Mouse (Mus musculus) neural tube, embryonic 13.5 days (tissue): Measurements from ENCODE around the gene Epn3. TPM values are rescaled to one million over a fixed set of nuclear protein-coding genes. Genes with fewer than 3 reads are reported as not detected.

Experiments
- ATAC-seq: fragments of 200-750 bp; cut with Nextera tagmentation; 2 replicates; pipeline ENCODE4 v1.8.0; 2017; ENCODE audit warnings: low read depth, mild to moderate bottlenecking, moderate TSS enrichment, moderate library complexity
- H3K27ac ChIP-seq: fragments of 300-500 bp; sonication (generic); replicated peaks from 2 replicates; pipeline ENCODE4 v1.5.1; 2015; ENCODE audit warnings: moderate library complexity, mild to moderate bottlenecking, inconsistent platforms
- H3K27me3 ChIP-seq: fragments of 300-500 bp; sonication (generic); 2 replicates; pipeline ENCODE4 v1.6.1; 2015; ENCODE audit warnings: mild to moderate bottlenecking, inconsistent platforms
- H3K36me3 ChIP-seq: fragments of 300-500 bp; sonication (generic); 2 replicates; pipeline ENCODE4 v1.6.1; 2015; ENCODE audit warnings: mild to moderate bottlenecking, inconsistent platforms
- H3K4me1 ChIP-seq: fragments of 300-500 bp; sonication (generic); replicated peaks from 2 replicates; pipeline ENCODE4 v1.6.1; 2015; ENCODE audit warnings: inconsistent platforms
- H3K4me2 ChIP-seq: fragments of 300-500 bp; sonication (generic); 2 replicates; pipeline ENCODE4 v1.6.1; 2015; ENCODE audit warnings: inconsistent platforms, mild to moderate bottlenecking, moderate library complexity
- H3K4me3 ChIP-seq: fragments of 300-500 bp; sonication (generic); 2 replicates; pipeline ENCODE4 v1.5.1; 2015; ENCODE audit warnings: mild to moderate bottlenecking, inconsistent platforms
- H3K9ac ChIP-seq: fragments of 300-500 bp; sonication (generic); 2 replicates; pipeline ENCODE4 v1.6.1; 2015; ENCODE audit warnings: moderate library complexity, mild to moderate bottlenecking, inconsistent platforms
- H3K9me3 ChIP-seq: fragments of 300-500 bp; sonication (generic); 2 replicates; pipeline ENCODE4 v1.6.1; 2016; ENCODE audit warnings: inconsistent platforms
- WGBS: fragments of 180-500 bp; shearing (Covaris S2); methylation state at CpG from one replicate; pipeline ENCODE4 v1.1.7; 2015; 5-methylcytosine and 5-hydroxymethylcytosine counted together
- polyA plus RNA-seq: library from polyadenylated mRNA; unstranded; fragments of >200 nt; fragmentation: Nextera tagmentation; extraction: Ambion mirVana; gene quantifications from 2 replicates; pipeline ENCODE4 v1.2.1, GENCODE M21; 2015

Epn3 gene
- polyA plus RNA-seq = 0.24 and 0.51 TPM in 2 replicates

DNA sequence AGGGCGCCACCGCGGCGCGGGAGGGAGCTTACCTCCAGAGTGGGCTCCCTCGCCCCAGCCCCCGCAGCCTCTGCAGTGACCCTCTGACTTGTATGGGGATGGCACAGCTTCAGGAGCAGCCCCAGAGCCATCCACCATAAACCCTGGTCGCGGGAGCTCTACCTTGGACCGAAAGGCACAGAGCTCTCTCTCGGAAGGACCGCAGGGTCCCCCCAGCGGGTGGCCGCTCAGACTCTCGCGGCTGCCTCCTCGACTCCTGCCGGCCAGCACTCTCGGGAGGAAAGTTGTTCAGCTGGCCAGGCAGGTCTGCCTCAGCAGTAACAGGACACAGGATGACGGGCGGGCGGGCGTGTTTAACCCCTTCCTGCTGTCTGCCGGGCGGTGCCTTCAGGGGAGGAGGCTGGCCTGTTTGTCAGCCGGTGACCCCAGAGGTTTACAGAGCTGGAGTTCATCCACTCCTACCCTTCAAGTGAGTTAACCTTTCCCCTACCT, at the start of gene Epn3:
Gene Epn3 (minus strand): TSS at position 314 of the 492 bp plus-strand sequence.
- WGBS = 2% methylated on average over 26 of the region's 26 CpGs
- Histone ChIP-seq H3K4me1 (peaks cover 26% of the 10 kb centered on the region), H3K4me2 (peak within 1 kb of the TSS; percentile 55), H3K27me3 (peaks cover 49% of the 10 kb centered on the region), H3K27ac (no peak within 1 kb of the TSS), H3K36me3 (no peaks in the 10 kb centered on the region), H3K9ac (peak within 1 kb of the TSS; percentile 61), H3K9me3 (no peaks in the 10 kb centered on the region), H3K4me3 (peak within 1 kb of the TSS; percentile 28)
- ATAC-seq = peak; percentile 51; the same call in 1 of the 2 replicates

DNA sequence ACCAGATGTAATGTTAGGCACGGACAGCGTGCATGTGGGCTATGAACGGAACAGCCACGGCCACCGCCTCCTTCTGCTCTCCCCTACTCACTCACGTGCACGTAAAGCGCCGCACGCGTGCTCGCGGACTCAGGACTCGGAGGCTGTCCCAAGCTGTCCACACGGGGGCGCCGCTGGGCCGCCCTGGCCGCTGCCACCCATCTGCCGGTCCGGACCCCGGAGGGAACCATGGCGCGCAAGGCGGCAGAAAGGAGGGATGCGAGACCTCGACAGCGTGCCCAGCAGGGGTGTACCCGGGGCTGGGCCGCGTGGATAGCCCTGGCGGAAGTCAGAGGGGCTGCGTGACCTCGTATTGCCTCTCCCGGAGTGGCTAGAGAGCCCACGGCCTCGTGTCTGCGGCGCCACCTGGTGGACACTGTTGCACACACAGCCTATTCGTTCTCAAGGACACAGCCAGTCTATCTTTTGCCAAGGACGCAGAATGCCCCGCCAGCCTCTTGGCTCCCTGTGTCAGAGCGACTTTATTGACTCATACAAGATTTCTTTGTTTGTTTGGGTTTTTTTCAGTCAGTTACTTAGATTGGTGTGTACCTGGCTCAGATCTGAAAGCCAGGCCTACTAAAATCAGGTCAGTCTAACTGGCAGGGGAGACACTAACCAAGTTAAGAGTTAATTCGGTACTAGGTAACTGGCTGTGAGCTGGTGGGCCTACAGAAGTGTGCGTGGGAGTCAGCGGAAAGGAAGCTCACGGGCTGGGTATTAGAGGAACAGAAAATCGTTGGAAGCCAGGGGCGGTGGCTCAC, 49.3 kb upstream of the Epn3 start, which contains the start of gene Rsad1:
Gene Rsad1 (minus strand): TSS at position 368 of the 803 bp plus-strand sequence.
- peak; percentile 89 for ATAC-seq
- WGBS = 5% methylated on average over 49 of the region's 49 CpGs
- H3K4me1 ChIP-seq = peaks cover 8% of the 10 kb centered on the region
- no peaks in the 10 kb centered on the region for H3K36me3 ChIP-seq
- peak within 1 kb of the TSS; percentile 77 for H3K9ac ChIP-seq
- peak within 1 kb of the TSS; percentile 93 for H3K27ac ChIP-seq
- no peaks in the 10 kb centered on the region for H3K9me3 ChIP-seq
- H3K27me3 ChIP-seq = no peaks in the 10 kb centered on the region
- H3K4me3 ChIP-seq = peak within 1 kb of the TSS; percentile 59
- H3K4me2 ChIP-seq = peak within 1 kb of the TSS; percentile 85

DNA sequence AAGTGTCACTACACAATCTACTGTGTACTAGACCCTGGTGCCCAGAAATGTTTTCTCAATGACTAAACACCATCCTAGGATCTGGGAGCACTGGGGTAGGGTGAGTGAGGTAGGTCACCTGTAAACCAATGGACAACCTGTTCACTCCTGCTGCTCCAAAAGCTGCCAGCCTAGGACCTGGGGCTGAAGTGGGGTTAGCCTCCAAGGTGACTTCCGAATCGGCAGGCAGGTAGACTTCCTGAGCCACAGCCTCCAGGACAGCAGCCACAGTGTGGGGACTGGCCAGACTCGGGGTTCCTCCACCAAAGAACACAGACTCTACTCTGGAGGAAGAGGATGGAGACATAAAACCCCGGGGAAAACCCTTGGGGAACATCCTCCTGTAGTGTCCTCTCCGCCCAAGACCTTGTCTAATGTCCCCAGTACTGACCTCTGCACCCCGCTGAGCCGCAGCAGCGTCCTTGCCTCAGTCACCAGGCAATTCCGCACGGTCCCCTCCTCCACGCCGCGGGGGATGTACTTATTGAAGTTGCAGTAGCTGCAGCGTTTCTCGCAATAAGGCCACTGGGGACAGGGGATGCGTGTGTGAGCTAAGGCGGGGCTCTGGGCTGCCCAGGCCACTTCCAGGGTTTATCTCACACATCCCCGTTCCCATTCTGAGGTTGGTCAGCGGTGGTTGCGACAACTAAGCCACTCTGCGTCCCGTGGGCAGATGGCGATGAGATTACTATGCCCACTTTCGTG, 48.4 kb upstream of the Epn3 start:
- WGBS = 10% methylated on average over 24 of the region's 24 CpGs
- peaks cover 8% of the 10 kb centered on the region for H3K4me1 ChIP-seq
- H3K4me2 ChIP-seq = peak overlapping the region; percentile 85
- H3K9me3 ChIP-seq = no peaks in the 10 kb centered on the region
- H3K27me3 ChIP-seq = no peaks in the 10 kb centered on the region
- H3K9ac ChIP-seq = peak overlapping the region; percentile 77
- peak; percentile 57 for ATAC-seq
- H3K4me3 ChIP-seq = peak overlapping the region; percentile 59
- H3K36me3 ChIP-seq = no peaks in the 10 kb centered on the region
- peak overlapping the region; percentile 93 for H3K27ac ChIP-seq

DNA sequence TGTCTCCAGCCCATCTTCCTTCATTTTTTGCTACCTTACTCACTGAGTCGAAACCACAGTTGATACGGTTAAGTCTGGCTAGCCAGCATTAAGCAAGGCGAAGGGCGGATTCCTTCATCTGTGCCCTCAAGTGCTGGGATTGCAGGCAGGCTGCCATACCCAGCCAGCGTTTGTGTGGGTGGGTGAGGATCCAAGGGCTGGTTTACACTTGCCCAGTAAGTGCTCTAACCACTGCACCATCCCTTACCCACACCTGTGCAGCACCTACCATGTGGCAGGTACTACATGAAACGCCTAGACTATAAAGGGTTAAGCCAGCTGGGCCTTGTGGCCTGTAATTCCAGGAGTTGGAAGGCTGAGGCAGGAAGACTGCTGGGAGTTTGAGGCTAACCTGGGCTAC, 47.5 kb upstream of the Epn3 start:
- H3K27ac ChIP-seq = no peak overlapping the region
- peaks cover 8% of the 10 kb centered on the region for H3K4me1 ChIP-seq
- WGBS = 93% methylated on average over 6 of the region's 6 CpGs
- H3K4me3 ChIP-seq = no peak overlapping the region
- no peaks in the 10 kb centered on the region for H3K36me3 ChIP-seq
- ATAC-seq = no peak
- H3K9me3 ChIP-seq = no peaks in the 10 kb centered on the region
- no peak overlapping the region for H3K4me2 ChIP-seq
- H3K27me3 ChIP-seq = no peaks in the 10 kb centered on the region
- H3K9ac ChIP-seq = no peak overlapping the region

DNA sequence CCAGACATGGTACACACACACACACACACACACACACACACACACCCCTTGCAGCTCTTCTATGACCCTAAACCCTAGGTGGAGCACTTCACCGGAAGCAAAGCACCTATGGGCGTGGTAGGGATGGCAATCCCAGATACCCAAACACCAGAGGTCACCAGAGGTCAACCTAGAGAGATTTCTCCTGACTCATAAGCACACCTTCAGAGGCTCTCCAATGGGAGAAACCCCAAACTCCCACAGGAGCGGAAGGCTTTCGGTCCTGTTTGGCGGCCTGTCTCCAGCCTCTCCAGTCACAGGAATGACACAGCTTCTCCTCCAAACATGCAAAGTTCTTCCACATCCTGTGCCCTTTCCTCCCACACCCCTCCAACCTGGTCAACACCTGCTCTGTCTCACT, 46.6 kb upstream of the Epn3 start:
- Histone ChIP-seq H3K4me3 (no peak overlapping the region), H3K4me2 (no peak overlapping the region), H3K9ac (no peak overlapping the region), H3K27me3 (no peaks in the 10 kb centered on the region), H3K27ac (no peak overlapping the region), H3K9me3 (no peaks in the 10 kb centered on the region), H3K36me3 (no peaks in the 10 kb centered on the region), H3K4me1 (peaks cover 8% of the 10 kb centered on the region)
- ATAC-seq = no peak
- WGBS = 93% methylated on average over 5 of the region's 5 CpGs

DNA sequence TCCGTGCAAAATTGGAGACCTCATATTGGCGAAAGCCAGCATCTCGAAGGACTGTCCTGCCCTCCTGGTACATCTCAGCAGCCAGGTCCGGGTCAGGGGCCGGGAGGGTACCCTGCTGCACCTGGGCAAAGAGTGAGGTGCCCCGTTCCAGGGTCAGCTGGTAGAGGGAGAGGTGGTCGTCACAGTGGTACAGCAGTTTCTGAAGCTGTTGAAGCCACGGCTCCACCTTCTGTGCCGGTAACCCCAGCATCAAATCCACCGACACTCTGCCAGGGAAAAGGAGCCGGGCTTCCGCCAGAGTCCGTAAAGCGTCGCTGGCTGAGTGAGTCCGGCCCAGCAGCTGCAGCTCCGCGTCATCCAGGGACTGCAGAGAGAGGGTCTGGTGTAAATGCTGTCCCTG, 44.6 kb upstream of the Epn3 start:
- peaks cover 8% of the 10 kb centered on the region for H3K4me1 ChIP-seq
- no peaks in the 10 kb centered on the region for H3K27me3 ChIP-seq
- H3K9ac ChIP-seq = no peak overlapping the region; the same call in 1 of the 2 replicates
- ATAC-seq = no peak; the same call in 1 of the 2 replicates
- 52% methylated on average over 18 of the region's 18 CpGs for WGBS
- no peaks in the 10 kb centered on the region for H3K9me3 ChIP-seq
- no peak overlapping the region for H3K4me3 ChIP-seq
- H3K4me2 ChIP-seq = peak overlapping the region; percentile 32
- H3K27ac ChIP-seq = no peak overlapping the region
- no peaks in the 10 kb centered on the region for H3K36me3 ChIP-seq

DNA sequence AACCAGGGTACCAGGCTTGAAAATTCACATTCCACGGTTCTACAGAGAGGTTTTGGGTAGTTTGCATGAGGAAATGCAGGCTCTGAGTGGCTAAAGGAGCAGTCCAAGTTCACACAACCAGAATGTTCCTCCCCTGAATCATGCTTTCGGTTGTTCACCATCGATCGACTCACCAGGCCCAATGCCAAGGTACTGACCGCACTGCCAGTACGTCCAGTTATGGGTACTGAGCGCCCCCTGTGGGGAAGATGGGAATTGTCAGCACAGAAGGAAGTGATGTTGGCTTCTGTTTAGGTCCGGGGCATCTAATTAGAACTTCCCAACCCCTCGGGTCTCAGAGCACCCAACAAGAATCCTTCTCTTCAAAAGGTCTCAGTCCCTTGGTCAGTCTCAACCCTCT, 44.2 kb upstream of the Epn3 start:
- H3K27ac ChIP-seq = no peak overlapping the region
- peaks cover 8% of the 10 kb centered on the region for H3K4me1 ChIP-seq
- ATAC-seq = 0 out of 2 replicates have a peak, but pooled peaks have one; percentile 34
- H3K9ac ChIP-seq = no peak overlapping the region
- H3K9me3 ChIP-seq = no peaks in the 10 kb centered on the region
- no peaks in the 10 kb centered on the region for H3K36me3 ChIP-seq
- H3K27me3 ChIP-seq = no peaks in the 10 kb centered on the region
- H3K4me3 ChIP-seq = no peak overlapping the region
- peak overlapping the region; percentile 32 for H3K4me2 ChIP-seq
- WGBS = 45% methylated on average over 9 of the region's 9 CpGs

DNA sequence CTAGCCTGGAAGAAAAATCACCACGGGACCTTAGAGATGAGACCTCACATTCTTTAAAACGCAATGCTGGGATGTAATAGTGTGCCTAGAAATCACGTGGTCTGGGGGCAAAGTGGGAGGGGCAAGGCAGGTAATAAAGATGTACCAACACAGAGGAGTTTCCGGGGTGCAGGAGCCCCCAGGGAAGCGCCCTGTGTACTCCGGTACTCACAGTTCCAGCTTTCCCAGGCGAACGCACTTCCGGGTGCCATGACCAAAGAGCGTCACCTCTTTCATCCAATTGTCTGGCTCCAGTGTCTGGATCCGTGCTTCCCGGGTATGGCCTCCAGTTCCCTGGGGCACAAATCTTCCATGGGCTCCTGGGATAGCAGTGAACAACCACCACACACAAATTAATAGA, 43.6 kb upstream of the Epn3 start:
- no peak for ATAC-seq
- no peak overlapping the region for H3K27ac ChIP-seq
- peaks cover 5% of the 10 kb centered on the region for H3K4me1 ChIP-seq
- no peak overlapping the region for H3K4me2 ChIP-seq
- H3K9me3 ChIP-seq = no peaks in the 10 kb centered on the region
- 81% methylated on average over 12 of the region's 12 CpGs for WGBS
- H3K36me3 ChIP-seq = no peaks in the 10 kb centered on the region
- no peak overlapping the region for H3K9ac ChIP-seq
- no peaks in the 10 kb centered on the region for H3K27me3 ChIP-seq
- H3K4me3 ChIP-seq = no peak overlapping the region

DNA sequence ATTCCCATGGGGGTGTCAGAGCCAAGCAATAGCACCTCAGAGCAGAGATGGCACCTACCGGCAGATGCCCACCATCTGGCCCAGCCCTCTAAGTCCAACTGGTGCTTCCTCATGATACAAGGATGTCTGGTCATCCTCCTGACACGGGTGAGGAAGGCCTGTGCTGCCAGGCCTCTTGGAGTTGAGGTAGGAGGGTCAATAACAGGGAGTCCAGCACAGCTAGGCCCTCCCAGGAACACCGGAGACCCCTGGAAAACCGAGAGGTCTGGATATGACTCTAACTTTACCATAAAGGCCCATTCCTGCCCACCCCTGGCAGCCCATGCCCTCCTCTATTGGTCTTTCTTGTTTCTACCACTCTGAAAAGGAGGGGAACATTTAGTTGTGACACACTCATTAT, 42.6 kb upstream of the Epn3 start:
- no peaks in the 10 kb centered on the region for H3K27me3 ChIP-seq
- ATAC-seq = no peak
- H3K27ac ChIP-seq = no peak overlapping the region
- peaks cover 3% of the 10 kb centered on the region; the same call in 1 of the 2 replicates for H3K4me1 ChIP-seq
- no peak overlapping the region for H3K4me2 ChIP-seq
- no peaks in the 10 kb centered on the region for H3K9me3 ChIP-seq
- WGBS = 88% methylated on average over 4 of the region's 4 CpGs
- H3K9ac ChIP-seq = no peak overlapping the region
- H3K4me3 ChIP-seq = no peak overlapping the region
- no peaks in the 10 kb centered on the region for H3K36me3 ChIP-seq

DNA sequence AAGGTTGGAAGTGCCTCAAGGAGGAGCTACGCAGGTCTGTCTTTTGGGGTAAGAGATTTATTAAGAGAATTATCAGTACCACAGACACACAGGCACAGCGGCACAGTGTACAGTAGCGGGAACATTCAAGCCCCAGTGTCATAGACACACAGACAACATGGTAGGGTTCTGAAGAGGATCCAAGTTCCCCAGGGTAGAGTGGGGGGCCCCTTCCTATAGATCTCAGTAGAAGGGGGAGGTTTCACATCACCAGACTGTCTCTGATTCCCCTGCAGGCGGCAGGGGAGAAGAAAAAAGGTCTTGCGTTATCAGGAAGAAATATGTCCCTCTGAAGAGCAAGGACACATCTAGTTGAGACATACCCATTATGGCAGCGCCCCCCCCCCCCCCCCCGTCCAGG, 40.0 kb upstream of the Epn3 start:
- no peak overlapping the region for H3K27ac ChIP-seq
- H3K9me3 ChIP-seq = no peaks in the 10 kb centered on the region
- no peak overlapping the region for H3K9ac ChIP-seq
- ATAC-seq = no peak
- H3K4me3 ChIP-seq = no peak overlapping the region
- H3K4me2 ChIP-seq = no peak overlapping the region
- no peaks in the 10 kb centered on the region for H3K27me3 ChIP-seq
- H3K4me1 ChIP-seq = peaks cover 14% of the 10 kb centered on the region; the same call in 1 of the 2 replicates
- WGBS = 77% methylated on average over 7 of the region's 7 CpGs
- no peaks in the 10 kb centered on the region for H3K36me3 ChIP-seq

DNA sequence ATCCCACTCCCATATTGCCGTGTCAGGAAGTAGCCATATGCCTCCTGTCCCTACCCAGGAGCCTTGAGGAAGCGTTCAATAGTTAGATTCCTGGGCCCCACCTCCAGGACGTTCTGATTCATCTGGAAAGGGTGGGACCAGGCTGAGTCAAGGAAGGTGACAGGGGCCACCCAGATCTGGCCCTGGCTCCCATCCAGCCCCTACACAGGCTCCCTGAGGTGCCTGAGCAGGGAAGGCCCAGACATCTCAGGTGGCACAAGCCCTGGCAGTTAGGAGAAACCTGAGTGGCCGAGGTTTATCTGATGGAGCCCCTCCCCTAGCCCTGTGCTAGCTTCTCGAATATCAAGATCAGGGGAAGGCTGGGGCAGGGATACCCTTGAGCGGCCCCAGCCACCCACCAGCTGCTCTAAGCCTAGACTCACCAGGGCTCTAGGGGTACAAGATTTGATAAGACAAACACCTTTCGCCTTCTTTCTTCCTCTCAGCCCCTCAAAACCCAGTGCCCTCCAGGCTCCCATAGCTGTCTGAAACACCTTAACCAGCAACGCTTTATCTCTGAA, 39.0 kb upstream of the Epn3 start:
- Histone ChIP-seq H3K4me2 (no peak overlapping the region), H3K9ac (no peak overlapping the region), H3K4me1 (peaks cover 14% of the 10 kb centered on the region; the same call in 1 of the 2 replicates), H3K27me3 (no peaks in the 10 kb centered on the region), H3K4me3 (no peak overlapping the region), H3K36me3 (no peaks in the 10 kb centered on the region), H3K27ac (no peak overlapping the region), H3K9me3 (no peaks in the 10 kb centered on the region)
- WGBS = 72% methylated on average over 8 of the region's 8 CpGs
- no peak for ATAC-seq

DNA sequence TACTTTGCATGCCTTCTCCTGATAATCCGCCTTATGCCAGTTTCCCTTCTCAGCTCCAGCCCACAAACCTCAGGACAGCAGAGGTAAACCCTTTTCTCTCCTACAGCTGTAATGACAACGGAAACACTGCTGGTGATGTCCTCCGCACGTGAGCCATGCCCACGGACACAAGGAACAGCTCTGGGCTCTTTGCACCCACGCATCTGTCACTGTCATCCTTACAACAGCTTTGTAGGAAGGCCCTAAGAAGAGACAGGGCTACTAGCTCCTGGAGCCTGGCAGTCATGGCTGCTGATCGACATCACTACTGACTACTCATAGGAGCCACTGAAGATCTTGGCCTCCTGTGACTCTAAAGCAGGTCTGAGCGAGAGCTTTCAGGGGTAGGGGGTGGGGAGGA, 33.4 kb upstream of the Epn3 start:
- Histone ChIP-seq H3K4me1 (peaks cover 14% of the 10 kb centered on the region; the same call in 1 of the 2 replicates), H3K4me2 (no peak overlapping the region), H3K9me3 (no peaks in the 10 kb centered on the region), H3K27me3 (no peaks in the 10 kb centered on the region), H3K27ac (no peak overlapping the region), H3K9ac (no peak overlapping the region), H3K4me3 (no peak overlapping the region), H3K36me3 (no peaks in the 10 kb centered on the region)
- 77% methylated on average over 8 of the region's 8 CpGs for WGBS
- no peak for ATAC-seq
